Mouse (Mus musculus): ENCODE results near the gene Mdh1b. TPM values are rescaled to one million over a fixed set of nuclear protein-coding genes. Genes with fewer than 3 reads are reported as not detected.

Gene Mdh1b
- polyA plus RNA-seq, 1 experiment: not detected

- no peaks in the 10 kb centered on the region for H3K36me3 ChIP-seq (ENCODE audit: control insufficient read depth)
- H3K9me3 ChIP-seq (ENCODE audit: control insufficient read depth, low read length): no peaks in the 10 kb centered on the region
- H3K27me3 ChIP-seq (ENCODE audit: control insufficient read depth): no peaks in the 10 kb centered on the region
- no peak for TF ChIP-seq GATA1 (IDR thresholded peaks at IDR 0.05; ENCODE audit: low read length)
- TF ChIP-seq TAL1 (IDR thresholded peaks at IDR 0.05; ENCODE audit: low read length): no peak
- no peak overlapping the region for H3K4me3 ChIP-seq (replicated peaks)
- no peaks in the 10 kb centered on the region for H3K4me1 ChIP-seq (ENCODE audit: control insufficient read depth)
Observed at GRCm38 (mm10) chr1:63667949-63668851, 61.9 kb downstream of the Mdh1b start.

- no peaks in the 10 kb centered on the region for H3K9me3 ChIP-seq (ENCODE audit: control insufficient read depth, low read length)
- no peaks in the 10 kb centered on the region for H3K27me3 ChIP-seq (ENCODE audit: control insufficient read depth)
- TF ChIP-seq GATA1 (IDR thresholded peaks at IDR 0.05; ENCODE audit: low read length) (no peak), TAL1 (IDR thresholded peaks at IDR 0.05; ENCODE audit: low read length) (no peak)
- H3K4me3 ChIP-seq (replicated peaks): no peak overlapping the region
- H3K4me1 ChIP-seq (ENCODE audit: control insufficient read depth): no peaks in the 10 kb centered on the region
- no peaks in the 10 kb centered on the region for H3K36me3 ChIP-seq (ENCODE audit: control insufficient read depth)
Observed at GRCm38 (mm10) chr1:63667201-63667948, 62.7 kb downstream of the Mdh1b start.

- Histone ChIP-seq H3K36me3 (ENCODE audit: control insufficient read depth) (no peaks in the 10 kb centered on the region), H3K27me3 (ENCODE audit: control insufficient read depth) (no peaks in the 10 kb centered on the region), H3K4me3 (replicated peaks) (no peak overlapping the region), H3K4me1 (ENCODE audit: control insufficient read depth) (no peaks in the 10 kb centered on the region), H3K9me3 (ENCODE audit: control insufficient read depth, low read length) (no peaks in the 10 kb centered on the region)
- TF ChIP-seq TAL1 (IDR thresholded peaks at IDR 0.05; ENCODE audit: low read length): no peak
- no peak for TF ChIP-seq GATA1 (IDR thresholded peaks at IDR 0.05; ENCODE audit: low read length)
Observed at GRCm38 (mm10) chr1:63666089-63666488, 64.0 kb downstream of the Mdh1b start.

- H3K4me3 ChIP-seq (replicated peaks): no peak overlapping the region
- no peaks in the 10 kb centered on the region for H3K9me3 ChIP-seq (ENCODE audit: control insufficient read depth, low read length)
- no peaks in the 10 kb centered on the region for H3K4me1 ChIP-seq (ENCODE audit: control insufficient read depth)
- no peaks in the 10 kb centered on the region for H3K27me3 ChIP-seq (ENCODE audit: control insufficient read depth)
- no peaks in the 10 kb centered on the region for H3K36me3 ChIP-seq (ENCODE audit: control insufficient read depth)
- TF ChIP-seq TAL1 (IDR thresholded peaks at IDR 0.05; ENCODE audit: low read length) (no peak), GATA1 (IDR thresholded peaks at IDR 0.05; ENCODE audit: low read length) (no peak)
Observed at GRCm38 (mm10) chr1:63659591-63659990, 70.5 kb downstream of the Mdh1b start.

- H3K36me3 ChIP-seq (ENCODE audit: control insufficient read depth): no peaks in the 10 kb centered on the region
- H3K9me3 ChIP-seq (ENCODE audit: control insufficient read depth, low read length): no peaks in the 10 kb centered on the region
- H3K27me3 ChIP-seq (ENCODE audit: control insufficient read depth): no peaks in the 10 kb centered on the region
- H3K4me3 ChIP-seq (replicated peaks): no peak overlapping the region
- TF ChIP-seq TAL1 (IDR thresholded peaks at IDR 0.05; ENCODE audit: low read length) (no peak), GATA1 (IDR thresholded peaks at IDR 0.05; ENCODE audit: low read length) (no peak)
- no peaks in the 10 kb centered on the region for H3K4me1 ChIP-seq (ENCODE audit: control insufficient read depth)
Observed at GRCm38 (mm10) chr1:63658016-63658415, 72.1 kb downstream of the Mdh1b start.

Other genes with a start within 250 kb of the Mdh1b start
- not detected in 2 replicates for gene Gm39653, start 114.3 kb downstream of the Mdh1b start, polyA plus RNA-seq (2012)
- gene Dytn, start 43.4 kb downstream of the Mdh1b start, polyA plus RNA-seq (2012): not detected in 2 replicates
- 0.02 and 0.29 TPM in 2 replicates for gene Fastkd2, start 296 bp upstream of the Mdh1b start, polyA plus RNA-seq (2012)
- not detected in 2 replicates for gene 4933402D24Rik, start 38.9 kb upstream of the Mdh1b start, polyA plus RNA-seq (2012)

Measured in erythroblast, embryonic 14.5 days (primary cell).